Mouse (Mus musculus): ENCODE results near the gene Art3. TPM values are rescaled to one million over a fixed set of nuclear protein-coding genes. Genes with fewer than 3 reads are reported as not detected.

The Art3 gene
- polyA plus RNA-seq, 1 experiment from 2014 or later = 3.9 TPM

DNA sequence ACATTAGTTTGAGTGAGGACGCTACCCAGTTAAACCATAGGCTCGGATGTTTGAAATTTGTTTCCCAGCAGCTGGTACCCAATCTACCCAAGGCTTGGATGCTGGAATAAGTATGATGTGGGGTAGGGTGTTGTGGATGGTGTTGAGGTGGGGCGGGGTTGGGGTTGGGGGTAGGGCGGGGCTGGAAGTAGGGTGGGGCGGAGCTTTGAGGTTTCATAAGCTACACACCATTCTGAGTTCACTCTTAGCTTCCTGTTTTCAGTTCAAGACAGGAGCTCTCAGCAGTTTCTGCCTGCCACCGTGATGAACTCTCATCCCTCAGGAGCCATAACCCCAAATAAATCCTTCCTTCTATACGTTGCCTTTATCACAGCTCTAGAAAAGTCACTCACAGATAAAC is 13.5 kb upstream of the Art3 start:
- Histone ChIP-seq H3K27me3 (no peaks in the 10 kb centered on the region), H3K4me1 (peaks cover 7% of the 10 kb centered on the region)
- WGBS = 73% methylated on average over 7 of the region's 7 CpGs

DNA sequence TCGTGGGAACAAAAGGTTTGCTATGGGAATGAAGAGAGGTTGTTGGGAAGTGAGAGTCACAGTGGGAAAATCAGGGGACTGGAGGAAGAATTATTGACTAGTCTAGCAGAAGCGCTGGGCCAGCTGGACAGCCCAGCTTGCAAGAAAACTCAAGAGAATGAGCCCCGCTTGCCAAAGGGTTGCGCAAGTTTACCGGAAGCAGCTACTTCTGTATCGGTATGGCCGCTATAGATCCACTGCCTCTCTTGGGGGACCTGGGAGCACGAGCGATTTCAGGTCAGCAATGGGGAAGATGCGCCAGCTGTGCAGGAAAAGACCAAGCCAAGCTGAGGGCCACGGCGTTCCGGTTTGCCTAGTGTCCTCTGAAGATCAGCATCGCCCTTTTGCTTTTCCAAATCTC is 13.0 kb upstream of the Art3 start:
- 87% methylated on average over 14 of the region's 14 CpGs for WGBS
- Histone ChIP-seq H3K9me3 (replicated peaks) (no peaks in the 10 kb centered on the region), H3K4me1 (peaks cover 7% of the 10 kb centered on the region), H3K4me2 (no peak overlapping the region), H3K4me3 (replicated peaks) (no peak overlapping the region), H3K9ac (no peak overlapping the region), H3K36me3 (no peaks in the 10 kb centered on the region), H3K27ac (no peak overlapping the region), H3K27me3 (no peaks in the 10 kb centered on the region)
- no peak for ATAC-seq (replicated peaks; ENCODE audit: low FRiP score)

More for the DNA sequence above, 13.5 kb upstream of the Art3 start:
- Histone ChIP-seq H3K27ac (no peak overlapping the region), H3K9me3 (replicated peaks) (no peaks in the 10 kb centered on the region), H3K9ac (no peak overlapping the region), H3K4me3 (replicated peaks) (no peak overlapping the region), H3K4me2 (no peak overlapping the region), H3K36me3 (no peaks in the 10 kb centered on the region)
- ATAC-seq (replicated peaks; ENCODE audit: low FRiP score) = no peak

DNA sequence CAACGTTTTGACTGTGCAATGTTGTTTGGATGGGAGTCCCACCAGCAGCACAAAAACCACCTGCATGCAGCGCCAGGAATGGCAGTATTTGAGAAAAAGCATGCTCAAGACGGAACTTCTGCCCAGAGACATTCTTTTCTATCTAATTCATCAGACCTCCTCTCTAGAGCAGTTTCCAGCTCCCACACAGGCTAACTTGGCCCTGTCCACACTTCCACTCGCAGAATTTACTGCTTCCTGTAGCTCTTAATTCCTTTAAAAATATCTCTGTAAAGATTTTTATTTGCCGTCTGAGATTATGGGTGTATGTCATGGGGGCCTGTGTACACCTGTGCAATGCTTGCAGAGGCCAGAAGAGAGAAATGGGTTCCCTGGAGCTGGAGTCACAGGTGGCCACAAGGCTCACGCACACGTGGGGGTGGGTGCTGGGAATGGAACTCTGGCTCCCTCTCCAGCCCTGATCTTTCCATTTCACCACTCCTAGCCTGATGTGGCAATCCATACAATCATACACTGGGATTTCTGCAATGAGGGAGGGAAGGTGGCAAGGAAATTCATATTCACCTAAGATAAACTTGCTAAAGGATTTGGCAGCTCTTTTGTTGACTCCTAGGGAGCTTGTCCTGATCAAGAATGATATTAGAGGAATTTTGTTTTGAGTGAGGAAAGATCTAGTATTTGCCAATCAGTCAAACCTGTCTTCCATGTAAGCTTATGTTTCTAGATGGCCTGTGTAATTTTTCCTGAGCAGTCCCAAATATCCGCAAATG is 9.8 kb upstream of the Art3 start:
- no peaks in the 10 kb centered on the region for H3K27me3 ChIP-seq
- no peak overlapping the region for H3K9ac ChIP-seq
- 0 out of 2 replicates have a peak overlapping the region, but pooled peaks have one; percentile 8 for H3K4me2 ChIP-seq
- no peak; the same call in 1 of the 2 replicates for ATAC-seq (replicated peaks; ENCODE audit: low FRiP score)
- no peak overlapping the region for H3K27ac ChIP-seq
- no peaks in the 10 kb centered on the region for H3K9me3 ChIP-seq (replicated peaks)
- no peak overlapping the region for H3K4me3 ChIP-seq (replicated peaks)
- 47% methylated on average over 8 of the region's 8 CpGs for WGBS
- H3K36me3 ChIP-seq = no peaks in the 10 kb centered on the region
- peaks cover 7% of the 10 kb centered on the region for H3K4me1 ChIP-seq

DNA sequence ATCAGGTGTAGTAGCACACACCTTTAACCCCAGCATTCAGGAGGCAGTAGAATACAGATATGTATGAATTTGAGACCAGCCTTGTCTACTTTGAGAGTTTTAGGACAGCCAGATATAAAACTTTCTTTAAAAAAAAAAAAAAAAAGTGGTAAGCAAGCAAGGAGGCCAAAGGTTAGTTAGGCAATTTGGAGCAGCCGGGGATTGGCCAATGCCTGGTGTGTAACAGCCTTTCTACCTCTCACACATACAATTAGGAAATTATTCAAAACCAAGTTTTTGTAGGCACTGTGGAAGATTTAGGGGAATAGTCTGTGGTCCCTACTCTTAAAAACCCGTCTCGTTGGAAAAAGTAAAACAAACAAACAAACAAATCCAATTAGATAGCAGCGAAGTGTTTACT is 9.0 kb upstream of the Art3 start:
- Histone ChIP-seq H3K27me3 (no peaks in the 10 kb centered on the region), H3K9me3 (replicated peaks) (no peaks in the 10 kb centered on the region), H3K9ac (no peak overlapping the region), H3K4me3 (replicated peaks) (no peak overlapping the region), H3K36me3 (no peaks in the 10 kb centered on the region), H3K4me2 (no peak overlapping the region), H3K27ac (no peak overlapping the region), H3K4me1 (peaks cover 7% of the 10 kb centered on the region)
- 73% methylated on average over 4 of the region's 4 CpGs for WGBS
- no peak for ATAC-seq (replicated peaks; ENCODE audit: low FRiP score)

DNA sequence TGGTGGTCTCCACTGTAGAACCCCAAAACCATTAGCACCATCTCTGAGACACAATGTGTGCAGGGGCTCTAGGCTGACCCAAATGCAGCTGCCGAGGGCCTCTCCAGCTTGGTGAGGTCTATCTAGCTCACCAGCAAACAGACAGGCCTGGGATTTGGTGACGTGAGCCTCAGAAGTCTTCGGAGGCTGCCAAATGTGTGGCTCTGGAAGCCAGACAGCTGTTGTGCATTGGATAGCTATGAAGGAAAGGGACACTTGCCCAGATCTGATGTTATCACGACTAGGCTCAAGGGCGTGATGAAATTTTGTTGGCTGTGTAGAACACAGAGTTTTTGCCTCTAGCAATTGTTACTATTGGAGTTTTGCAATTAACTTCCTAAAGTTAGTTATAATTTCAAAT is 8.4 kb upstream of the Art3 start:
- H3K27me3 ChIP-seq = no peaks in the 10 kb centered on the region
- 54% methylated on average over 5 of the region's 5 CpGs for WGBS
- H3K4me2 ChIP-seq = no peak overlapping the region
- H3K9me3 ChIP-seq (replicated peaks) = no peaks in the 10 kb centered on the region
- H3K9ac ChIP-seq = no peak overlapping the region
- H3K36me3 ChIP-seq = no peaks in the 10 kb centered on the region
- H3K4me1 ChIP-seq = peaks cover 7% of the 10 kb centered on the region
- no peak overlapping the region for H3K27ac ChIP-seq
- ATAC-seq (replicated peaks; ENCODE audit: low FRiP score) = no peak
- no peak overlapping the region for H3K4me3 ChIP-seq (replicated peaks)

DNA sequence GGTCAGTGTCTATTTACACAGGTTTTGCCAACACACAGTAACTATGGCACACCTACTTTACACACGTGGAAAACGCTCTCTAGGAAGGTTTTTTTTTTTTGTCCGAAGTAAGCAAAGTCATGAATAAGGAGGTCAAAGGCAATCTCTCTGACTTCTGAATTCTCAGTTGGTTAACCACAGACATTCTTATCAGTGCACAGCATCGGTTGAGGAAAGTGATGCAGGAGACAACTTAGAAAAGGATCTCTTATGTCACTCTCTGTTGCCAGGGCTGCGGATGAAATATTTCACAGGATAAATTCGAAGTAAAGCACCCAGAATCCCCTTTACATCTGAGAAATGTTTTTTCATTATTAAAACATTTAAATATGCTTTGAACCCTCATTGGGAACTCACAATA is 4.3 kb upstream of the Art3 start:
- no peak for ATAC-seq (replicated peaks; ENCODE audit: low FRiP score)
- 76% methylated on average over 6 of the region's 6 CpGs for WGBS

DNA sequence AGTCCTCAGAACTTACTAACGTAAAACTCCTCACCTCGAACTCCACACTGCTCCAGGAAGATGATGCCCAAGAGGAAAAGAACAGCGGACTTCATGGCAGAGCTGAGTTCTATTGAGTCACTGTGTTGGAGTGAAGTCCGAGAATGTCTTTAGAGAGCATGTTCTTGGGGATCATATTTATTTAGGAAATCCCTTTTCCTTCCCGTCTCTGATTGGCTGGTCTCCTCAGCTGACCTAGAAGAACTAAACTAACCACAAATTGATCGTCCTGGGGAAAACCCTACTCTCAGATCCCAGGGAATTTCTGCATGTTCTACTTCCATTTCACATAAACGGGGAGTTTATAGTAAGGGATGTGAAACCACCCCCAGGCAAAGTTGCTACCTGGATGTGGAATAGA is 3.7 kb upstream of the Art3 start, which contains the start of gene Cxcl9:
Gene Cxcl9 (minus strand): TSS at position 151 of the 400 bp plus-strand sequence.
- H3K9me3 ChIP-seq (replicated peaks) = no peaks in the 10 kb centered on the region
- 80% methylated on average over 7 of the region's 7 CpGs for WGBS
- no peak within 1 kb of the TSS for H3K4me2 ChIP-seq
- ATAC-seq (replicated peaks; ENCODE audit: low FRiP score) = no peak
- no peaks in the 10 kb centered on the region for H3K36me3 ChIP-seq
- H3K4me3 ChIP-seq (replicated peaks) = no peak within 1 kb of the TSS
- no peak within 1 kb of the TSS for H3K27ac ChIP-seq
- H3K27me3 ChIP-seq = no peaks in the 10 kb centered on the region
- no peak within 1 kb of the TSS for H3K9ac ChIP-seq
- H3K4me1 ChIP-seq = peaks cover 5% of the 10 kb centered on the region; the same call in 1 of the 2 replicates

More for the DNA sequence above, 4.3 kb upstream of the Art3 start:
- Histone ChIP-seq H3K9me3 (replicated peaks) (no peaks in the 10 kb centered on the region), H3K27ac (no peak overlapping the region), H3K9ac (no peak overlapping the region), H3K4me2 (no peak overlapping the region), H3K36me3 (no peaks in the 10 kb centered on the region), H3K4me3 (replicated peaks) (no peak overlapping the region), H3K4me1 (peaks cover 5% of the 10 kb centered on the region; the same call in 1 of the 2 replicates), H3K27me3 (no peaks in the 10 kb centered on the region)

DNA sequence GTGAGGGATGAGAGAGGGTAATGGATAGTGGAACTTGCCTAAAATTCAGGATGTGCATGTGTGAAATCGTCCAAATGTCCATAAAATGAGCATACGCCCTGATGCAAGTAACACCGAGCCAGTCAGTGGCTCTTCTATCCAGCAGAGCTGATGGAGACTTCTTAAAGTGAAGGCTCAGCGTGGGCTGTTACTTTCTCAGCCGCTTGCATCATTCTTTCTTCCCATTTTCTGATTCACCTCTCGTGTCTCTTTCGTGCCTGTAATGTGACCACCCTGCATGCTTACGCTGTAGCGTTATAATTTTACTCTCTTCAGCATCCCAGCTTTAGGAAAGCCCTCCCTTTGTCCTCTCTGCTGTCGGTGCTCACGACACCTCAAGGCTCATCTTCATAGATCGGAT is 505 bp upstream of the Art3 start:
- no peak overlapping the region for H3K4me3 ChIP-seq (replicated peaks)
- peaks cover 5% of the 10 kb centered on the region; the same call in 1 of the 2 replicates for H3K4me1 ChIP-seq
- no peak overlapping the region for H3K9ac ChIP-seq
- no peaks in the 10 kb centered on the region for H3K36me3 ChIP-seq
- WGBS = 90% methylated on average over 12 of the region's 12 CpGs
- H3K27me3 ChIP-seq = no peaks in the 10 kb centered on the region
- H3K27ac ChIP-seq = no peak overlapping the region
- no peak for ATAC-seq (replicated peaks; ENCODE audit: low FRiP score)
- no peak overlapping the region for H3K4me2 ChIP-seq
- no peaks in the 10 kb centered on the region for H3K9me3 ChIP-seq (replicated peaks)

DNA sequence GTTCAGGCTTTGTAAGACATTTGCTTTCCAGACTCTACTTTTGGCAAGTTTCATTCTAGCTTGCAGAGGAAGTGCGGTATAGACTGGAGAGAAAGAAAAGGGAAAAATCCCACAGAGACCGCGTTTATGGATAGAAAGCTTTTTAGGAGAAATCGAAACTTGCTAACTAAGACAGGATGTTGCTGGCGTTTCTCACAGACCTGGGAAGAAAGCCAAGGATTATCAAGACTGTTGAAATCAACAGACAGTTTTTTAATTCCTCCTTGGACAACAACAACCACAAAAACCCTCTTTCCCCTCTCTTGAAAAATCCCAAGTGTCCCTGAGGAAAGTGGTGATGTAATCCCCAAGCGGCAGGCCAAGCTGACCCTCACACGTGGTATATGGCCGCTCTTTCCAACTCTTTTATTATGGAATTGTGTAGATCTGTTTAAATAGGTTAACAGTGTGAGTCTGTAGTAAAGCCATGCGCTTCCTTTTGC is 773 bp downstream of the Art3 start:
- Histone ChIP-seq H3K9me3 (replicated peaks) (no peaks in the 10 kb centered on the region), H3K27ac (peak overlapping the region; percentile 82), H3K9ac (no peak overlapping the region), H3K27me3 (no peaks in the 10 kb centered on the region), H3K4me2 (peak overlapping the region; percentile 28), H3K36me3 (no peaks in the 10 kb centered on the region), H3K4me1 (peaks cover 5% of the 10 kb centered on the region; the same call in 1 of the 2 replicates), H3K4me3 (replicated peaks) (peak overlapping the region; percentile 5; the same call in 1 of the 2 replicates)
- no peak for ATAC-seq (replicated peaks; ENCODE audit: low FRiP score)
- WGBS = 46% methylated on average over 9 of the region's 9 CpGs

DNA sequence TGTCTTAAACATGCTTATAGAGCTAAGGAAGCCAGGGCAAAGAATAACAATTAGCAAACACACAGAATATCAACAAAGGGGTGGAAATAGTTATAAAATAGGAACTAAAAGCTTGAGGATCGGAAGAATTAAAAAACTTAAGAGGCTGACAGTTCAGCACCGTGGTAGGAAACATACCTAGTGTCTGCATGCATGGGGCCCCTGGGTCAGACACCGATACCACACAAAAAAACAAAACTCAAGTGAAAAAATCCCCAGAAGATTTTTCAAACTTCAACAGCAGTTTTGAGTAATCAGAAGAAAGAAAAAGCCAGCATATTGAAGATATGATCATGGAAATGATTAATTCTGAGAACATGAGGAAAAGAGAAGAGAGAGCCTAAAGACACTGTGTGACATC is 5.1 kb downstream of the Art3 start:
- Histone ChIP-seq H3K27ac (no peak overlapping the region), H3K9me3 (replicated peaks) (no peaks in the 10 kb centered on the region), H3K36me3 (no peaks in the 10 kb centered on the region), H3K4me3 (replicated peaks) (no peak overlapping the region), H3K4me1 (peaks cover 4% of the 10 kb centered on the region; the same call in 1 of the 2 replicates), H3K27me3 (no peaks in the 10 kb centered on the region), H3K4me2 (no peak overlapping the region), H3K9ac (no peak overlapping the region)
- 71% methylated on average over 3 of the region's 3 CpGs for WGBS
- no peak for ATAC-seq (replicated peaks; ENCODE audit: low FRiP score)

DNA sequence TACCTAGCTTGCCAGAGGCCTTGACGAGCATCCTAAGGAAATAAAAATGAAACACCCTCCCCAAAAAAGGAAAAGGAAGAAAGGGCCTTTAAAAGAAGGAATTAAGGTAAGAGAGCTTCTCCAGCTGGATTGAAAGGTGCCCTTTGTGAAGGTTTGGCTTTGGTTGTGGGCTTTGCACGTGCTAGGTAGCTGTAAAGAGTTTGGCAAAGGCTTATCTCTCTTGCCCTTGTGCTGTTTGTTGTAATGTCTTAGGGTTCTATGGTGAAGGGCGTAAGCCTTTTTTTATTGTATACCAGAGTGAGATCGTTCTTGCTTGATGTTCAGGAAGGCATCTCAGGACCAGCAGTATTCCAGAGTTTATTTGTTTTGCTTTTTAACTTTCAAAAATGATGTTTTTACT is 9.0 kb downstream of the Art3 start:
- H3K9me3 ChIP-seq (replicated peaks) = no peaks in the 10 kb centered on the region
- 72% methylated on average over 4 of the region's 4 CpGs for WGBS

DNA sequence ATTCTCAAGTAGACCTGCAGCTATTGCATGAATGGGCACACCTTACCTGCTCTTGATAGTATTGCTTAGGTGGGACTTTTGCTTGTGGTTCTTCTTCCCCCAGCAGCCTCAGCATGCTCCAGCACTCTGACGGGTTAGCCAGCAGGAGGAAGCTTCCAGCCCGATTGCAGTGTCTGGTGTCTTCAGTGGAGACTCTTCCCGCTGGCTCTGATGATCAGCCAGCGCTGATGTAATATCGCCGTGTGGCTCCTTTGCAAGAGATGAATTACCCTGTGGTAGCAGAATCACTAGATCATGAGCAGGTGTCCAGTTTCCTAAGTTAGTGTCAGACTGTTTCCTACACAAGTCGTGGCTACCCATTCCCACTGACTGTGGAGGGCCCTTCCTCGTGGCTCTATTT is 13.4 kb downstream of the Art3 start:
- ATAC-seq (replicated peaks; ENCODE audit: low FRiP score) = no peak
- no peaks in the 10 kb centered on the region for H3K27me3 ChIP-seq
- no peak overlapping the region for H3K27ac ChIP-seq
- no peaks in the 10 kb centered on the region for H3K9me3 ChIP-seq (replicated peaks)
- H3K9ac ChIP-seq = no peak overlapping the region
- 83% methylated on average over 8 of the region's 8 CpGs for WGBS
- H3K4me1 ChIP-seq = peaks cover 13% of the 10 kb centered on the region
- no peak overlapping the region for H3K4me3 ChIP-seq (replicated peaks)
- H3K4me2 ChIP-seq = no peak overlapping the region
- H3K36me3 ChIP-seq = no peaks in the 10 kb centered on the region

More for the DNA sequence above, 9.0 kb downstream of the Art3 start:
- Histone ChIP-seq H3K4me3 (replicated peaks) (no peak overlapping the region), H3K27me3 (no peaks in the 10 kb centered on the region), H3K9ac (no peak overlapping the region), H3K27ac (no peak overlapping the region), H3K4me1 (no peaks in the 10 kb centered on the region), H3K4me2 (no peak overlapping the region), H3K36me3 (no peaks in the 10 kb centered on the region)
- no peak for ATAC-seq (replicated peaks; ENCODE audit: low FRiP score)

Measured in kidney, embryonic 15.5 days (tissue).